Mouse (Mus musculus) limb, embryonic 13.5 days (tissue): Measurements from ENCODE around the gene Lgr6. TPM values are rescaled to one million over a fixed set of nuclear protein-coding genes. Genes with fewer than 3 reads are reported as not detected.

Source experiments
- ATAC-seq: fragments of 200-750 bp; cut with Nextera tagmentation; 2 replicates; pipeline ENCODE4 v1.8.0; 2017; ENCODE audit warnings: low read depth, moderate number of reproducible peaks, moderate TSS enrichment; ENCODE audit not compliant: low FRiP score
- H3K27ac ChIP-seq: fragments of 300-500 bp; sonication (generic); 2 replicates; pipeline ENCODE4 v1.5.1; 2015; ENCODE audit warnings: inconsistent platforms, mild to moderate bottlenecking, moderate library complexity
- H3K27me3 ChIP-seq: fragments of 300-500 bp; sonication (generic); 2 replicates; pipeline ENCODE4 v1.6.1; 2015; ENCODE audit warnings: mild to moderate bottlenecking, inconsistent platforms
- H3K36me3 ChIP-seq: fragments of 300-500 bp; sonication (generic); 2 replicates; pipeline ENCODE4 v1.6.1; 2015; ENCODE audit warnings: inconsistent platforms, mild to moderate bottlenecking, moderate library complexity
- H3K4me1 ChIP-seq: fragments of 300-500 bp; sonication (generic); 2 replicates; pipeline ENCODE4 v1.6.1; 2015; ENCODE audit warnings: inconsistent platforms
- H3K4me2 ChIP-seq: fragments of 300-500 bp; sonication (generic); replicated peaks from 2 replicates; pipeline ENCODE4 v1.6.1; 2015; ENCODE audit warnings: inconsistent platforms, mild to moderate bottlenecking, moderate library complexity
- H3K4me3 ChIP-seq: fragments of 300-500 bp; sonication (generic); 2 replicates; pipeline ENCODE4 v1.5.1; 2015; ENCODE audit warnings: moderate library complexity, mild to moderate bottlenecking, inconsistent platforms
- H3K9ac ChIP-seq: fragments of 300-500 bp; sonication (generic); 2 replicates; pipeline ENCODE4 v1.6.1; 2015; ENCODE audit warnings: mild to moderate bottlenecking, inconsistent platforms
- H3K9me3 ChIP-seq: fragments of 300-500 bp; sonication (generic); 2 replicates; pipeline ENCODE4 v1.6.1; 2016; ENCODE audit warnings: inconsistent platforms
- WGBS: fragments of 180-500 bp; shearing (Covaris S2); methylation state at CpG from one replicate; pipeline ENCODE4 v1.1.7; 2015; 5-methylcytosine and 5-hydroxymethylcytosine counted together
- polyA plus RNA-seq: library from polyadenylated mRNA; unstranded; fragments of >200 nt; fragmentation: Nextera tagmentation; extraction: Ambion mirVana; gene quantifications from 2 replicates; pipeline ENCODE4 v1.2.1, GENCODE M21; 2015

The Lgr6 gene
- polyA plus RNA-seq: 2.7 and 2.8 TPM in 2 replicates

DNA sequence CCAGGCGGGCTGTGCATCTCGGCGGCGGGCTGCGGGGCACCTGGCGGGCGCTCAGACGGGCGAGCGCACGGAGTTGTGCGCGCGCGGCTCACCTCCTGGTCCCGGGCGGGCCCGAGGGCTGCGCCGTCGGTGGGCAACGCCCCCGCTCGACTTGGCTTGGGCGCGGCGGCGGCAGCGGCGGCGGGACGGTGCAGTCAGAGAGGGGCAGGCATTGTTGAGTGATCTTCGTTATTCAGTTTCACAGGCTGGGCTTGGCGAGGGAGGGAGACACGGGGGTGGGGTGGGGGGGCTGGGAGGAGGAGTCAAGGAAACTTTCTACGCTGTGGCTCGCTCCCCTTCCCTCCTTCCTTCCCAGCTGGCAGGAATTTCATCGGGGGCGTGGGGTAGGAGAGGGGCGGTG lies at the start of gene Lgr6:
TSS of gene Lgr6 (minus strand) at position 153 of the 400 bp plus-strand sequence.
- Histone ChIP-seq H3K4me1 (peaks cover 19% of the 10 kb centered on the region), H3K9ac (peak within 1 kb of the TSS; percentile 59), H3K9me3 (no peaks in the 10 kb centered on the region), H3K27ac (no peak within 1 kb of the TSS), H3K27me3 (peaks cover 79% of the 10 kb centered on the region), H3K4me2 (peak within 1 kb of the TSS; percentile 76), H3K36me3 (no peaks in the 10 kb centered on the region), H3K4me3 (peak within 1 kb of the TSS; percentile 50)
- ATAC-seq: peak; percentile 45; the same call in 1 of the 2 replicates
- under 1% methylated on average over 37 of the region's 40 CpGs for WGBS

DNA sequence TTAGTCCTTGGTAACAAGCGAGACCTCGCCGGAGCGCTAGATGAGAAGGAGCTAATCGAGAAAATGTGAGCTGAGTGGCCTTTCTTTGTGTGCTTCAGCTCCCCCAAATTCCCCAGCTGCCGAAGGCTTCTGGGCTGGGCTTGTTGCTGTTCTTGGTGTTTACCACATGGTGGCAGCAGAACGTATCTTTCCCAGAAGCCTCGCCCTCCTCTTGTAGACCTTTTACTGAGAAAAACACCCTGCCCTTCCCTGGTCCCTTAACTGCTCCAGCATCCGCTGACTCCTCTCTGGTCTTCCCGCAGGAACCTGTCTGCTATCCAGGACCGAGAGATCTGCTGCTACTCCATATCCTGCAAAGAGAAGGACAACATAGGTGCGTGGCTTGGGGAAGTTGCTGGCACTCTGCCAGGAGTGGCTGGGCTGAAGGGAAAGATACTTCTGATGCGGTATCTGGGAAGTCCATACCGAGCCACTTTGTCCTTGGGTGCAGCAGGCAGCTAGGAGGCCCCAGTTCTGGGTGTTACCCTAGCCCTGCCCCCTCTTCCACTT lies 49.4 kb upstream of the Lgr6 start:
- peak; percentile 69 for ATAC-seq

DNA sequence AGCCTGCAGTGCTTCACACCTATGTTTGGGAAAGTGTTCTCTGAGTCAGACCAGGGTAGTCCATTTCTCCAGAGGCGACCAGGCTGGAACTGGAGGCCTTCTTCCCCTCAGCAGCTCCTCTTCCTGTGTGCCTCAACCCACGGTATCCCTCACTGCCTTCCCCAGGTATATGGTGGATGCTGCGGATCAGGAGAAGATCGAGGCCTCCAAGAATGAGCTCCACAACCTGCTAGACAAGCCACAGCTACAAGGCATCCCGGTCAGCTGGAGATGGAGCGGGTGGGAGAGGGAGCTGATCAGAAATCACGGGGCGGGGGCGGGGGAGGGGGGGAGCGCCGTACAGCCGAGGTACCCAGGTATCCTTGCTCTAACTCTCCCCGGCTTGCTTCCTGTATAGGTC lies 48.9 kb upstream of the Lgr6 start:
- peak overlapping the region; percentile 54 for H3K4me2 ChIP-seq
- H3K9me3 ChIP-seq: no peaks in the 10 kb centered on the region
- H3K36me3 ChIP-seq: peaks cover 37% of the 10 kb centered on the region
- H3K4me1 ChIP-seq: peaks cover 27% of the 10 kb centered on the region
- WGBS: 18% methylated on average over 13 of the region's 13 CpGs
- peak overlapping the region; percentile 57; the same call in 1 of the 2 replicates for H3K9ac ChIP-seq
- ATAC-seq: peak; percentile 48; the same call in 1 of the 2 replicates
- peak overlapping the region; percentile 80 for H3K27ac ChIP-seq
- H3K27me3 ChIP-seq: no peaks in the 10 kb centered on the region
- H3K4me3 ChIP-seq: peak overlapping the region; percentile 29

More for the DNA sequence above, 49.4 kb upstream of the Lgr6 start:
- no peaks in the 10 kb centered on the region for H3K9me3 ChIP-seq
- H3K36me3 ChIP-seq: peaks cover 37% of the 10 kb centered on the region
- peak overlapping the region; percentile 29 for H3K4me3 ChIP-seq
- no peaks in the 10 kb centered on the region for H3K27me3 ChIP-seq
- 2% methylated on average over 14 of the region's 14 CpGs for WGBS
- peak overlapping the region; percentile 80 for H3K27ac ChIP-seq
- peaks cover 29% of the 10 kb centered on the region for H3K4me1 ChIP-seq
- H3K9ac ChIP-seq: peak overlapping the region; percentile 57; the same call in 1 of the 2 replicates
- H3K4me2 ChIP-seq: peak overlapping the region; percentile 54

DNA sequence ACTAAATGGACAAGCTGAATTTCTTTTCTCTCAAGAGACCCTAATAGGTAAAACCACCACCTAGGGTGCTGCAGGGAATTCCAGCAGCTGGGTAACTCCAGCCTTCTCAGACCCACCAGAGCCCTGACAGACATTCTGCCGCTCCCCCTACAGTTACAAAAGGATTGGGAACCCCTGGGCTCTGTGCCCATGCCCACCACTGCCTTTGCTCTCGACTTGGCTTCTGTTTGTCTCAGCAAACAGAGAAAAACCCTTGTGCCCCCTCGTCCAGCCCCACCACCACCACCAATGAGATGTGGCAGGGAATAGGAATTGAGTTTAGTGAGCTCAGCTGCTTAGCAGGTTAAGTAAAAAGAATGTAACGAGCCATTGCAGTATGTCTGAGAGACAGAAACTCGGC lies 43.9 kb upstream of the Lgr6 start:
- Histone ChIP-seq H3K27me3 (0 out of 2 replicates have a peak, but pooled peaks cover 3% of the 10 kb centered on the region), H3K36me3 (peaks cover 15% of the 10 kb centered on the region), H3K4me1 (peaks cover 30% of the 10 kb centered on the region), H3K9ac (0 out of 2 replicates have a peak overlapping the region, but pooled peaks have one; percentile 97), H3K27ac (peak overlapping the region; percentile 67; the same call in 1 of the 2 replicates), H3K9me3 (no peaks in the 10 kb centered on the region), H3K4me2 (peak overlapping the region; percentile 91), H3K4me3 (no peak overlapping the region)
- 58% methylated on average over 5 of the region's 5 CpGs for WGBS
- no peak for ATAC-seq

- Histone ChIP-seq H3K4me3 (peak overlapping the region; percentile 98), H3K9ac (peak overlapping the region; percentile 97; the same call in 1 of the 2 replicates), H3K9me3 (no peaks in the 10 kb centered on the region), H3K27ac (peak overlapping the region; percentile 67; the same call in 1 of the 2 replicates), H3K4me1 (peaks cover 28% of the 10 kb centered on the region), H3K27me3 (0 out of 2 replicates have a peak, but pooled peaks cover 3% of the 10 kb centered on the region), H3K36me3 (peaks cover 15% of the 10 kb centered on the region), H3K4me2 (peak overlapping the region; percentile 91)
- ATAC-seq: no peak
- WGBS: 62% methylated on average over 4 of the region's 4 CpGs
Measured at GRCm38 (mm10) chr1:135148476-135148875, 43.4 kb upstream of the Lgr6 start.

DNA sequence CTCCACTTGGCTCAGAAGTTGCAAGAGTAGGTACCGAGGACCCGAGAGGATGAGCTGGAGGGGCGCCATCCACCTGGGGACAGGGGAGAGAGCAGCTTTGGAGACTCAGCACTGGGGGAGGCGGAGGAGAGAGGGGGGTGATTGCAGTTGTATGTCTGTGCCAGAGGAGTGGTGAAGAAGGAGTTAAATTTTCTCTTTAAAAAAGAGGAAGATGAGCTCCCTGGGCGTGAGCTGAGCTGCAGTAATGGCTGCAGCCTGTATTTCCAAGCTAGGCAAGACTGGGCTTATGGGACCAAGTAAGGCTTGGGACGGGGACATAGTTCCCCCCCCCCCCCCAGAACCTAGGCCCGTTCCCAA lies 42.6 kb upstream of the Lgr6 start:
- peaks cover 15% of the 10 kb centered on the region for H3K36me3 ChIP-seq
- no peak; the same call in 1 of the 2 replicates for ATAC-seq
- H3K9me3 ChIP-seq: no peaks in the 10 kb centered on the region
- H3K27me3 ChIP-seq: 0 out of 2 replicates have a peak, but pooled peaks cover 3% of the 10 kb centered on the region
- H3K27ac ChIP-seq: peak overlapping the region; percentile 91; the same call in 1 of the 2 replicates
- peaks cover 28% of the 10 kb centered on the region for H3K4me1 ChIP-seq
- H3K4me3 ChIP-seq: peak overlapping the region; percentile 98
- peak overlapping the region; percentile 97 for H3K9ac ChIP-seq
- peak overlapping the region; percentile 91 for H3K4me2 ChIP-seq
- WGBS: 3% methylated on average over 7 of the region's 7 CpGs

DNA sequence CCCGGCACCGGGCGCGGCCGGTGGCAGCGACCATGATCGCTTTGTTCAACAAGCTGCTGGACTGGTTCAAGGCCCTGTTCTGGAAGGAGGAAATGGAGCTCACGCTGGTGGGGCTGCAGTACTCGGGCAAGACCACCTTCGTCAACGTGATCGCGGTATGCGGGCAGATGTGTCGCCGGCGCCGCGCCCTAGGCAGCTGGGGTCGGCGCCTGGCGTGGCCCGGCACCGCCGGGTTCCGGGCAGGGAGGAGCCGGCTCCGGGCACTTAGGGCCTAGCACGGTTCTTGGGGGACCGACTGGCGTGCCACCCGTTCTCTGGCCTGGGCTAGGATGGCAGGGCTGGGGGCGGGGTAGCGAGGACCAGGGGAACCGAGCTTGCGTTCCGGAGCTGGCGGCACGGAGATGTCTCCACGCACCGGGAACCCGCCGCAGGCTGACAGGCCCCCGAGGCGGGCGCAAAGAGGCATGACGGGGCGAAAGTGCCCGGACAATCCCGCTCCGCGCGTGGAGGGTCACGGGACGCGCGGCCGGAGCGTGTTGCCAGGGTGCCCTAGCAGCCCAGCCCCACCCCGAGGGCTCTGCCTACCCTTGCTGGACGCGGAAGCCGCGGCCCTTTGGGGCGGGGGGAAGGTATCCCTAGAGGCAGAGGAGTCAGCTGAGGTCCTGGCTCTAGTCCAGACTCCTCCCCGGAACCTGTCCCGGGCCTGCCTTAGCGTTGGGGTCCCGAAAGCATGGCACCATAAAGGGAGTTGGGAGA lies 42.0 kb upstream of the Lgr6 start:
- Histone ChIP-seq H3K4me1 (peaks cover 22% of the 10 kb centered on the region), H3K4me3 (peak overlapping the region; percentile 98), H3K36me3 (peaks cover 12% of the 10 kb centered on the region), H3K27me3 (0 out of 2 replicates have a peak, but pooled peaks cover 3% of the 10 kb centered on the region), H3K9me3 (no peaks in the 10 kb centered on the region), H3K4me2 (peak overlapping the region; percentile 91), H3K27ac (peak overlapping the region; percentile 91), H3K9ac (peak overlapping the region; percentile 97)
- under 1% methylated on average over 54 of the region's 69 CpGs for WGBS
- peak; percentile 66 for ATAC-seq

DNA sequence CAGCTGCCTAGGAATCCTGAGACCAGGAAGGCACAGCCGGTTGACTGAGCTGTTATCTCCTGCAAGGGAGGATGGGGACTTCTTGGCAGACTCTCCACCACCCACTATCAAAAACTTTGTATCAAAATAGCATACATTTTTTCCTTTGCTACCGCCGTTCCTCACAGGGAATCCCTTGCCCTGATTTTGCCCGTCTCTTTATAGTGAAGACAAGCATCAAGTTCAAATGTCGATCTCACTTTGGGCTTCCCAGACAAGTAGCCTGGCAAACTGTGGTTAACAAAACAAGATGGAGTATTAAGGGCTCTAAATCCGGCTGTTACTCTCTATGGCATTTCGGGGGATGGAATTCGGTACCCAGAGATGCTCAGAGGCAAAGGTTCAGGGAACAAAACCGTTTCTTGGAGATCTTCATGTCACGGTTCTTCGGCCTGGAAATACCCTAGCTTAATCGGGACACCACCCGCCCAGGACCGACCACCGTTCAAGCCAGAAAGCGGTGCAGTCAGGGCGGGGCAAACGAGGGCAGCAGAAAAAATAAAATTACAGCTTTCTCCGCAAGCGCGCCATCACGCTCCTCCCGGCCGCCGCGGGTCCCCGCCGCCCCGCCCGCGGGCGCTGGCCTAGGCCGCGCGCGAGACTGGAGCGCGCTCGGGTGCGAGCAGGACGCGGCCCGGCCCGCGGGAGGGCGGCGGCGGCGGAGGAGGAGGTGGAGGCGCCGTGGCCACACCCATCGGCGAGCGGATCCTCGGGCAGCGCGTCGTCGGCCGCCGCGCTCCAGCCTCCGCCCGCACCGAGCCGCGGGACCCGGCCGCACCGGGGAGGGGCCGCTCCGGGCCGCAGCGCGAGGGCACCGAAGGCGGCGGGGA lies 41.2 kb upstream of the Lgr6 start, which contains the start of gene Arl8a:
TSS of gene Arl8a (plus strand) at position 748 of the 869 bp plus-strand sequence.
- H3K27me3 ChIP-seq: 0 out of 2 replicates have a peak, but pooled peaks cover 3% of the 10 kb centered on the region
- H3K4me2 ChIP-seq: peak within 1 kb of the TSS; percentile 91
- H3K27ac ChIP-seq: peak within 1 kb of the TSS; percentile 91
- H3K4me1 ChIP-seq: peaks cover 22% of the 10 kb centered on the region
- H3K9me3 ChIP-seq: no peaks in the 10 kb centered on the region
- H3K9ac ChIP-seq: peak within 1 kb of the TSS; percentile 97
- WGBS: under 1% methylated on average over 77 of the region's 78 CpGs
- H3K36me3 ChIP-seq: peaks cover 4% of the 10 kb centered on the region
- H3K4me3 ChIP-seq: peak within 1 kb of the TSS; percentile 98
- ATAC-seq: peak; percentile 88

DNA sequence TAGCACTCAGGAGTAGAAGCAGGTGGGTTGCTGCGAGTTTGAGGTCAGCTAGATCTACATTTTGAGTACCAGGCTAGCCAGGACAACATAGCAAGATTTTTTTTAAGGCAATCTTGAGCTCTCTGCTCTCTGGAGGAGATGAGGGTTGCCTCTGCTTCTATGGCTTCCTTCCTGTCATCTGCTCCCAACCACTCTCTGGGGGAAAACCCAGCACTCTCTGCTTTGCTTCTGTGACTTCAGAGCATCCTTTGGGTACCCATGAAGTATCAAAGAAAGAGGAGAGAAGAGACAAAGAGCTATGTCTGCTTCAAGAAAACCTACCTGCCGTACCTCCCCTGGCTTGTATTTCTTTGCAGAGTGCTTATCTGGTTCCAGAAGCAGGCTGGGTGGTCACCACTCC lies 38.9 kb upstream of the Lgr6 start:
- Histone ChIP-seq H3K27me3 (0 out of 2 replicates have a peak, but pooled peaks cover 3% of the 10 kb centered on the region), H3K36me3 (no peaks in the 10 kb centered on the region), H3K4me1 (peaks cover 20% of the 10 kb centered on the region), H3K9me3 (no peaks in the 10 kb centered on the region), H3K27ac (no peak overlapping the region), H3K4me3 (no peak overlapping the region), H3K9ac (no peak overlapping the region), H3K4me2 (no peak overlapping the region)
- WGBS: 81% methylated on average over 2 of the region's 2 CpGs
- no peak for ATAC-seq

DNA sequence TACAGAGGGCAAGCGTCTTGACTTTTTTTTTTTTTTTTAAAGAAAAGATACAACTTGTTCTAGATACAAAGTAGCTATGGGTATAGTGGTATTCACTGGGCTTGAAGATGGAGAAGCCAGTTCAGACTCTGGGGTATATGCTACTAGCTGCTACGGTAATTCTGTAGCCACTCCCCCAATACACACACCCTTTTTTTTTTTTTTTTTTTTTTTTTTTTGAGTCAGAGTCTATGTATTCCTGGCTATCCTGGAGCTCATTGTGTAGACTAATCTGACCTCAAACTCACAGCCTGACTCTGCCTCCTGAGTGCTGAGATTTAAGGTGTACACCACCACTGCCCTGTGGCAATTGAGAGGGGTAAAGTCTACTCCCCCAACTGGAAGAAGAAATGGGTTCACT lies 37.4 kb upstream of the Lgr6 start:
- Histone ChIP-seq H3K4me1 (peaks cover 6% of the 10 kb centered on the region; the same call in 1 of the 2 replicates), H3K27ac (no peak overlapping the region), H3K36me3 (no peaks in the 10 kb centered on the region), H3K4me3 (no peak overlapping the region), H3K9me3 (no peaks in the 10 kb centered on the region), H3K9ac (no peak overlapping the region), H3K4me2 (no peak overlapping the region), H3K27me3 (0 out of 2 replicates have a peak, but pooled peaks cover 3% of the 10 kb centered on the region)
- WGBS: 83% methylated on average over 2 of the region's 2 CpGs
- no peak for ATAC-seq

GRCm38 (mm10) chr1:135139906-135140305 lies 34.8 kb upstream of the Lgr6 start:
- no peak for ATAC-seq
- Histone ChIP-seq H3K27ac (no peak overlapping the region), H3K27me3 (0 out of 2 replicates have a peak, but pooled peaks cover 3% of the 10 kb centered on the region), H3K4me1 (no peaks in the 10 kb centered on the region), H3K4me2 (no peak overlapping the region), H3K36me3 (no peaks in the 10 kb centered on the region), H3K4me3 (no peak overlapping the region), H3K9ac (no peak overlapping the region), H3K9me3 (no peaks in the 10 kb centered on the region)
- WGBS: 77% methylated on average over 2 of the region's 2 CpGs
